Mouse (Mus musculus): Measurements from ENCODE around the gene Exoc3l4. TPM values are rescaled to one million over a fixed set of nuclear protein-coding genes. Genes with fewer than 3 reads are reported as not detected.
A peak's percentile ranks its signal among the peaks of the same experiment; 100 is the strongest.

Exoc3l4 gene
- total and polyA plus RNA-seq, 2 experiments from 2014 or later = 1.7 to 3.3 TPM

DNA sequence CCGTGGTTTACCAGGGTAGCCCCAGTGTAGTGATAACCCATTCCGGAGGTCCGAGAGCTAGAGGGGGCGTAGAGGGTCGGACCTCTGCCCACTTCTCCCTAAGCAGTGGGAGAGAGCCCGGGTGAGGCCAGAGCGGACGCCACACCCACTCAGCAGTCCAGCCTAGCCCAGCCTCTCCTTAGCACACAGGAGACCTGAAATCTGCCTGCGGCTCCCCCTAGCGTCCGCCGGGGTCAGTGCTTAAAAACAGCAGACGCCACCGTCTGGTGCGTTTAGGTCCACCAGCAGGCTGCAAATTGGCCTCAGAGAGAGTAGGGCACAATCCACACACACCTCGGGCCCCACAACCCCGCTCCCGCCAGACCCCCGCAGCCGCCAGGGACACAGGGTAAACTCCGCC is 3.5 kb upstream of the Exoc3l4 start:
- peak; percentile 95 for TF ChIP-seq CTCF (IDR thresholded peaks at IDR 0.05)
- Histone ChIP-seq H3K9me3 (ENCODE audit: low read length) (no peaks in the 10 kb centered on the region), H3K4me3 (ENCODE audit: low read depth, low read length) (peak overlapping the region; percentile 25; the same call in 1 of the 2 replicates), H3K9ac (replicated peaks; ENCODE audit: low read length, poor library complexity, severe bottlenecking) (peak overlapping the region; percentile 39; the same call in 1 of the 2 replicates), H3K27ac (ENCODE audit: low read depth, low read length) (no peak overlapping the region), H3K36me3 (ENCODE audit: insufficient read depth, low read length) (no peaks in the 10 kb centered on the region), H3K27me3 (ENCODE audit: insufficient read depth, low read length) (no peaks in the 10 kb centered on the region), H3K4me1 (ENCODE audit: insufficient read depth, low read length) (peaks cover 16% of the 10 kb centered on the region; the same call in 1 of the 2 replicates), H3K4me2 (ENCODE audit: low read depth, low read length, poor library complexity, severe bottlenecking) (peak overlapping the region; percentile 59)
- 1% methylated on average over 21 of the region's 21 CpGs for WGBS
- DNase-seq (ENCODE audit: low spot score) (peak; percentile 92), ATAC-seq (ENCODE audit: low FRiP score) (peak; percentile 78)

DNA sequence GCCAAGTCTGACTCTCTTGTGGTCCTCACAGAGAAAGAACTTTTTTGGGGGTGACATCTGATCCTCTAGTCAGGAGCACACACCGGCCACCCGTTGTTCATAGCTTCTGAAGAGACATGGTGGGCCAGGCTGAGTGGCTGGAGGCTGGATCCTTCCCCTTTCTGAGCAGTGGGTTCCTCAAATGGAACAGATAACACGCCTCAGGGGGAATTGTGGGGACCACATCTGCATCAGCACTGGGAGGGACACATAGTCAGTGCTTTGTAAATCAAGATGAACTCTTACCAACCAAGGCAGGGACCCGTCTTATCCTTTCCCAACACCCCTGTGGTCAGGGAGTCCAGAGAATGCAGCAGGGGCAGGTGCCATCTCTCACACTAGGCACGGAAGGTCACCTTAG is 3.1 kb downstream of the Exoc3l4 start:
- WGBS = 88% methylated on average over 5 of the region's 5 CpGs
- TF ChIP-seq CTCF (IDR thresholded peaks at IDR 0.05) = no peak
- Histone ChIP-seq H3K27me3 (ENCODE audit: insufficient read depth, low read length) (peaks cover 32% of the 10 kb centered on the region), H3K4me2 (ENCODE audit: low read depth, low read length, poor library complexity, severe bottlenecking) (no peak overlapping the region), H3K4me3 (ENCODE audit: low read depth, low read length) (no peak overlapping the region), H3K27ac (ENCODE audit: low read depth, low read length) (no peak overlapping the region), H3K9ac (replicated peaks; ENCODE audit: low read length, poor library complexity, severe bottlenecking) (no peak overlapping the region), H3K9me3 (ENCODE audit: low read length) (no peaks in the 10 kb centered on the region), H3K4me1 (ENCODE audit: insufficient read depth, low read length) (no peaks in the 10 kb centered on the region), H3K36me3 (ENCODE audit: insufficient read depth, low read length) (no peaks in the 10 kb centered on the region)
- ATAC-seq (ENCODE audit: low FRiP score) = no peak
- no peak for DNase-seq (ENCODE audit: low spot score)

DNA sequence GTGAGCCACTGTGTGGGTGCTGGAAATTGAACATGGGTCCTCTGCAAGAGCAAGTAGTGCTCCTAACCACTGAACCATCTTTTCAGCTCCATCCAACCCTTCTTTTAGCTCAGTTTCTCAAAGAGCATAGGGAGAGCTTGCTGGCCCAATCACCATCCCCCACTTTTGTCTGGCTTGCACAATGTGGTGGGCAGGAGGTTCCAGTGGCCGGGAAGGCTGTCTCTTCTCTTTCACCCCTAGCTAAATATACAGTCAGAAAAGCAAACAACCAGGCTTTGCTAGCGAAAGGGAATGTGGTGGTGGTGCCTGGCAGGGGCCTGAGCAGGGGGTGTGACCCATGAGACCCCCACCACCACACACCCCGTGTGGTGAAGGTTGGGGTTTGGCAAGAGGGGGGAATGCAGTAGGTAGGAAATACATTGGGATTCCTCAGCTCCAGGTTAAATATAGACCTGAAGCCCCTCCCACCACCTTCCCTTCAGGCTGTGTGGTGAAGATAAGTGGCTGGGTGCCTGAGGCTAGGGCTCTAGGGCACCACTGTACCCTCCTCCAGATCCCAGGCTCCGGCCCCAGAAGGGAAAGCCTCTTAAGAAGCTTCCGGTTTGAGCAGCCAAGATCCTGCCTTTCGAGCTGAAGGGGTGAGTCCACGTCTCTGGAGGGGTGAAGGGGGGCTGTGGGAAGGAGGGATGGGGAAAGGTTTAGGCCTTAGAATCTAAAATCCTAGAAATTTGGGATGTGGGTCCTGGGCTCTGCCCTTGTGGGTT is 4.3 kb downstream of the Exoc3l4 start:
- H3K27ac ChIP-seq (ENCODE audit: low read depth, low read length) = no peak overlapping the region
- no peak for TF ChIP-seq CTCF (IDR thresholded peaks at IDR 0.05)
- H3K9me3 ChIP-seq (ENCODE audit: low read length) = no peaks in the 10 kb centered on the region
- DNase-seq (ENCODE audit: low spot score) = no peak
- ATAC-seq (ENCODE audit: low FRiP score) = no peak
- no peaks in the 10 kb centered on the region for H3K4me1 ChIP-seq (ENCODE audit: insufficient read depth, low read length)
- peaks cover 41% of the 10 kb centered on the region for H3K27me3 ChIP-seq (ENCODE audit: insufficient read depth, low read length)
- no peak overlapping the region for H3K4me2 ChIP-seq (ENCODE audit: low read depth, low read length, poor library complexity, severe bottlenecking)
- no peak overlapping the region for H3K4me3 ChIP-seq (ENCODE audit: low read depth, low read length)
- 50% methylated on average over 7 of the region's 7 CpGs for WGBS
- H3K36me3 ChIP-seq (ENCODE audit: insufficient read depth, low read length) = no peaks in the 10 kb centered on the region
- H3K9ac ChIP-seq (replicated peaks; ENCODE audit: low read length, poor library complexity, severe bottlenecking) = no peak overlapping the region

DNA sequence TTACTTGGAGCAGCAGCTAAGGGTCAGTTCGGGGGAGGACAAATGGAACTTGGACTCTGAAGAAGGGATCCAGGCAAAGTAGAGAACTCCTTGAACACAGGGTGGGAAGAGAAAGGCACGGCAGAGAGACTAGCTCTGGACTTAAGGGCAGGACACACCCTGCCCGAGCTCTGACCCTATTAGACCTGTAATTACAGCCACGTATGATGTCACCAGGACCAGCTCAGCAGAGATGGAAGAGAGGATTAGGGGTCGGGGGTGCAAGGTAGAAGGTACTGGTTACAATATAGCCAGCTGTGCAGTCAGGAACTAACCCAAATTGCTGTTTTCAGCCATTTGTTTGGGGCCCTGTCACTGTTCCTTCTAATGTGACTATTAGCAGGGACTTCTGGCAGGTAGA is 6.0 kb downstream of the Exoc3l4 start:
- no peak for DNase-seq (ENCODE audit: low spot score)
- Histone ChIP-seq H3K9me3 (ENCODE audit: low read length) (no peaks in the 10 kb centered on the region), H3K27ac (ENCODE audit: low read depth, low read length) (no peak overlapping the region), H3K36me3 (ENCODE audit: insufficient read depth, low read length) (no peaks in the 10 kb centered on the region), H3K4me1 (ENCODE audit: insufficient read depth, low read length) (no peaks in the 10 kb centered on the region), H3K27me3 (ENCODE audit: insufficient read depth, low read length) (peaks cover 42% of the 10 kb centered on the region), H3K9ac (replicated peaks; ENCODE audit: low read length, poor library complexity, severe bottlenecking) (no peak overlapping the region), H3K4me2 (ENCODE audit: low read depth, low read length, poor library complexity, severe bottlenecking) (no peak overlapping the region), H3K4me3 (ENCODE audit: low read depth, low read length) (peak overlapping the region; percentile 32; the same call in 1 of the 2 replicates)
- 47% methylated on average over 5 of the region's 5 CpGs for whole genome bisulfite sequencing
- no peak for TF ChIP-seq CTCF (IDR thresholded peaks at IDR 0.05)
- no peak for ATAC-seq (ENCODE audit: low FRiP score)

DNA sequence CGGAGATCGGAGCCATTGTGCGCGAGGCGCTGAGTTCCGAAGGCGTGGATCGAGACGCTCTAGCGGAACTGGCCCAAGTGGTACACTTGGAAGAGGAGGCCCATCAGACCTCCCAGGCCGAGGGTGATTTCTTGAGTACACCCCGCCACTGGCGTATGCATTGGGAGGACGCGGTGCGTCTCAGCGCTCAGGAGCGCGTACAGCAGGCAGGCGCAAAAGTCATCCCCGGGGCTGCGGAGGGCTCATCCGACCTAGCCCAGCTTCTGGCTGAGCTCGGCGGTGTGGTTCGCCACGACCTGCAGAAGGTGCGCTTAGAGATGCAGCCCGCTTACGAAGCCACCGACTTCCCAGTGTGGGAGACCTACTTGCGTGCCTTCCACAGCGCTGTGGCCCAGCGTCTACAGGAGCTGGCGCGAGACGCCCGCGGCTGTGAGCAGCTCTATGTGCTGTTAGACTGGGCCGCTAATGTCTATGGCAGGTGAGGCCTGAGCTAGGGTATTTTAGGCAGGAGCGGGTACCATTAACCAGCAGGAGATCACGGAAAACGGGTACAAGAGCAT is 6.8 kb downstream of the Exoc3l4 start:
- H3K36me3 ChIP-seq (ENCODE audit: insufficient read depth, low read length) = no peaks in the 10 kb centered on the region
- H3K4me1 ChIP-seq (ENCODE audit: insufficient read depth, low read length) = no peaks in the 10 kb centered on the region
- TF ChIP-seq CTCF (IDR thresholded peaks at IDR 0.05) = no peak
- DNase-seq (ENCODE audit: low spot score) = no peak
- WGBS = 5% methylated on average over 43 of the region's 43 CpGs
- no peak for ATAC-seq (ENCODE audit: low FRiP score)
- H3K27ac ChIP-seq (ENCODE audit: low read depth, low read length) = no peak overlapping the region
- H3K9ac ChIP-seq (replicated peaks; ENCODE audit: low read length, poor library complexity, severe bottlenecking) = no peak overlapping the region
- H3K4me3 ChIP-seq (ENCODE audit: low read depth, low read length) = peak overlapping the region; percentile 32
- peaks cover 50% of the 10 kb centered on the region for H3K27me3 ChIP-seq (ENCODE audit: insufficient read depth, low read length)
- peak overlapping the region; percentile 48 for H3K4me2 ChIP-seq (ENCODE audit: low read depth, low read length, poor library complexity, severe bottlenecking)
- no peaks in the 10 kb centered on the region for H3K9me3 ChIP-seq (ENCODE audit: low read length)

DNA sequence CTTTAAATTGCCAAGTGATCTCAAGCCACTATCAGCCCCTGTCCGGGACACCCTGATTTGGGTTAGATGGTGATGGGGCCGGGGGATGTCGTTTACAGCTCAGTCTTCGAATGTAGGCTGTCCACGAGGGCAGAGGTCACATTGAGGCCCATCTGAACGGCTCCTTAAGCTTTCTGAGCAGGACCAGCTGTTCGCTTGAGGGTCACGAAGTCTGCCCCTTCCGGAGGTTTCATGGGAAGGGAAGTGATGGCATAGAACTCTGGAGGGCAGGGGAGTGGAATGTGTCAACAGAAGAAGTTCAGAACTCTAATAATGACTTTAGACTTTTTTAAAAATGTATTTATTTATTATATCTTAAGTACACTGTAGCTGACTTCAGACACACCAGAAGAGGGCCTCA is 7.7 kb downstream of the Exoc3l4 start:
- ATAC-seq (ENCODE audit: low FRiP score) = no peak

More for the DNA sequence above, 7.7 kb downstream of the Exoc3l4 start:
- no peak for DNase-seq (ENCODE audit: low spot score)
- H3K27me3 ChIP-seq (ENCODE audit: insufficient read depth, low read length) = peaks cover 48% of the 10 kb centered on the region
- 27% methylated on average over 9 of the region's 9 CpGs for WGBS
- no peaks in the 10 kb centered on the region for H3K36me3 ChIP-seq (ENCODE audit: insufficient read depth, low read length)
- no peak for TF ChIP-seq CTCF (IDR thresholded peaks at IDR 0.05)
- no peak overlapping the region for H3K27ac ChIP-seq (ENCODE audit: low read depth, low read length)
- H3K4me3 ChIP-seq (ENCODE audit: low read depth, low read length) = no peak overlapping the region
- no peak overlapping the region for H3K4me2 ChIP-seq (ENCODE audit: low read depth, low read length, poor library complexity, severe bottlenecking)
- no peaks in the 10 kb centered on the region for H3K9me3 ChIP-seq (ENCODE audit: low read length)
- peaks cover 3% of the 10 kb centered on the region; the same call in 1 of the 2 replicates for H3K4me1 ChIP-seq (ENCODE audit: insufficient read depth, low read length)
- no peak overlapping the region for H3K9ac ChIP-seq (replicated peaks; ENCODE audit: low read length, poor library complexity, severe bottlenecking)
